Mouse (Mus musculus) C2C12 (cell line): ENCODE measurements around the gene Pde7b. TPM values are rescaled to one million over a fixed set of nuclear protein-coding genes. Genes with fewer than 3 reads are reported as not detected.

Source experiments
- H3K27me3 ChIP-seq: one replicate; pipeline ENCODE4 v1.6.1; 2011; ENCODE audit not compliant: control insufficient read depth, insufficient read depth, insufficient read length
- H3K36me3 ChIP-seq: one replicate; pipeline ENCODE4 v1.6.1; 2011; ENCODE audit not compliant: control insufficient read depth, insufficient read depth
- H3K4me3 ChIP-seq: one replicate; pipeline ENCODE4 v1.5.1; 2011; ENCODE audit warnings: mild to moderate bottlenecking, control low read depth; ENCODE audit not compliant: poor library complexity, insufficient read depth, severe bottlenecking
- H3K79me2 ChIP-seq: one replicate; pipeline ENCODE4 v1.6.1; 2011; ENCODE audit not compliant: control insufficient read depth, insufficient read depth
- H3K79me3 ChIP-seq: one replicate; pipeline ENCODE4 v1.6.1; 2011; ENCODE audit warnings: low read depth, control low read depth
- H3ac ChIP-seq: one replicate; pipeline ENCODE3; 2011; ENCODE audit warnings: low read depth; ENCODE audit not compliant: control insufficient read depth, insufficient read length
- CEBPB ChIP-seq: IDR thresholded peaks from one replicate; pipeline ENCODE4 v1.6.1; 2011; ENCODE audit warnings: low read depth, mild to moderate bottlenecking, control low read depth, moderate library complexity
- CTCF ChIP-seq: IDR thresholded peaks from one replicate; pipeline ENCODE4 v1.5.1; 2011; ENCODE audit not compliant: control insufficient read depth, insufficient read depth, insufficient read length
- FOSL1 ChIP-seq: IDR thresholded peaks from one replicate; pipeline ENCODE4 v1.8.0; 2011; ENCODE audit warnings: mild to moderate bottlenecking, low read length; ENCODE audit not compliant: poor library complexity, insufficient read depth, severe bottlenecking
- MAX ChIP-seq: IDR thresholded peaks from one replicate; pipeline ENCODE4 v1.6.1; 2011; ENCODE audit warnings: mild to moderate bottlenecking, control low read depth
- MYOD1 ChIP-seq: IDR thresholded peaks from one replicate; pipeline ENCODE4 v1.6.1; 2011; ENCODE audit warnings: low read depth; ENCODE audit not compliant: control insufficient read depth, insufficient read length
- MYOG ChIP-seq: IDR thresholded peaks from one replicate; pipeline ENCODE4 v1.6.1; 2011; ENCODE audit not compliant: control insufficient read depth, insufficient read length; ENCODE audit errors: extremely low read depth
- USF1 ChIP-seq: IDR thresholded peaks from one replicate; pipeline ENCODE4 v1.6.1; 2011; ENCODE audit warnings: low read depth, mild to moderate bottlenecking, control low read depth, moderate library complexity
- polyA plus RNA-seq: library from polyadenylated mRNA; unstranded; fragments of >200 nt; fragmentation: generic; extraction: Trizol; gene quantifications from one replicate; pipeline ENCODE4 v1.2.1, GENCODE M21; 2012; ENCODE audit warnings: missing spikeins

Gene Pde7b
- polyA plus RNA-seq, 1 experiment, result 0.06 TPM

DNA sequence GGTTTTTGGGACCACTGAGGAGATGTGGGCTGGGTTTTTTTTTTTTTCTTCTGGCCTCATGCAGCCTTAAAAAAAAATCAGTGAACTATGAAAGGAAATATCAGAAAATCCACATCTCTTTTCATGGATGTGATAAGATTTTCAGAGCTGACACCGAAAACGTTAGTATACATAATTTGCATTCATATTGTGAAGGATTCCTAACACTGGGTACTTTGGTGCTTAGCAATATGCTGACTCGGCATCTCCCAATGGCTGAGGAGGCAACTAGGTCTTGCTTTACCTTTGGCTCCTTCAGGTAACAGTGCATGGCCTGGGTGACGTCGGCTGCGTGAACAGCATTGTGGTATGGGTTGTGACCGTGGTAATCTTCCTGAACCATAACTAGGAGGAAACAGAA is 289.0 kb downstream of the Pde7b start:
- Histone ChIP-seq H3ac (no peak overlapping the region), H3K36me3 (no peaks in the 10 kb centered on the region), H3K27me3 (no peaks in the 10 kb centered on the region), H3K4me3 (no peak overlapping the region), H3K79me2 (no peaks in the 10 kb centered on the region), H3K79me3 (no peaks in the 10 kb centered on the region)
- TF ChIP-seq MYOG (no peak), CEBPB (no peak), FOSL1 (no peak), USF1 (no peak), MYOD1 (no peak), CTCF (no peak), MAX (no peak)

DNA sequence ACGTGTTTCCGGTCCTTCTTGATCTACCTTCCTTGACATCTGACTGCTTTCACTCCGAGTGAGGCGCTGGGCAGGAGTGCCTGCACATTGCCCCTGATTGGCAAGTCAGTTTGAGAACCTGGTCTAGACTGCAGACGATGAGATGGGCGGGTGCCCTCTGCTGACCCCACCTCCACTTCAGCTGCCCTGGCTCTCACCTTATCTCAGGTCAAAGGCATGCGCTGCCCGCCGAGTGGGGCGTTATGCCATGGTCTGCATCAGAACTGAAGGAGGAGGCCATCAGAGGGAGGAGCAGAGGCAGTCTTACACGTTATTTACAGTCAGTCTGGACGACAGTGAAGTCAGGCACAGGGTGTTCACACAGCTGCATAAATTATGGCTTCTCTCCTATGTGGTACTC is 293.5 kb downstream of the Pde7b start:
- H3K79me2 ChIP-seq, result no peaks in the 10 kb centered on the region
- no peak overlapping the region for H3ac ChIP-seq
- H3K36me3 ChIP-seq, result no peaks in the 10 kb centered on the region
- no peaks in the 10 kb centered on the region for H3K79me3 ChIP-seq
- no peaks in the 10 kb centered on the region for H3K27me3 ChIP-seq
- TF ChIP-seq CTCF (no peak), MYOG (no peak), FOSL1 (no peak), USF1 (no peak), MAX (no peak)
- no peak overlapping the region for H3K4me3 ChIP-seq

DNA sequence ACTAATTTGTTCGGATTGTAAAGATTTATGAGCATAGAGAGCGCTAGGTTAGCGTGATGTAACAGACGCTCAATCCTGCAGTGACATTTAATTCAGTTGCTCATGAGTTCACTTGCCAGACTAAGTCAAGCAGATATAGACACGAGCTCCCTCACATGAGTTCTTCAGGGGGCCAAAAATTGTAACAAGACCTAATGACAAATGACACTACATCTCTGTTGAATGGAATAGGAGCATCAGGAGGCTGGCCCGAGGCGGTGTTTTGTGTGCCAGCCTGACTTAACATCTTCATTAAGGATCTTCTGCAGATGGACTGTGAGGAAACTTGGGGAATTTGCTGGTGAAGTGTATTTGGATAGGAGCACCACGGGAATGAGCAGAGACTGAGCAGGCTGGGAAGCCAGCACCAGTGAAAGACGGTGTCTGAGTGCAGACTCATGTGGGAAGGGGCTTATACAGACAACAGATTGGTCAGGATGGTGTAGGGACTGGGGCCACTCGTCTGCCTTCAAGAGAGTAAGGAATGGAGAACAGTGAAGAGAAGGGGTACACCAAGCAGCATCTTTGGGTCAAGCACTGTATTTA is 303.5 kb downstream of the Pde7b start:
- Histone ChIP-seq H3K79me3 (no peaks in the 10 kb centered on the region), H3K36me3 (no peaks in the 10 kb centered on the region), H3K79me2 (no peaks in the 10 kb centered on the region), H3K27me3 (no peaks in the 10 kb centered on the region), H3K4me3 (no peak overlapping the region), H3ac (no peak overlapping the region)
- TF ChIP-seq MYOG (no peak), FOSL1 (no peak), MYOD1 (no peak), MAX (no peak), CTCF (no peak), CEBPB (no peak), USF1 (no peak)

DNA sequence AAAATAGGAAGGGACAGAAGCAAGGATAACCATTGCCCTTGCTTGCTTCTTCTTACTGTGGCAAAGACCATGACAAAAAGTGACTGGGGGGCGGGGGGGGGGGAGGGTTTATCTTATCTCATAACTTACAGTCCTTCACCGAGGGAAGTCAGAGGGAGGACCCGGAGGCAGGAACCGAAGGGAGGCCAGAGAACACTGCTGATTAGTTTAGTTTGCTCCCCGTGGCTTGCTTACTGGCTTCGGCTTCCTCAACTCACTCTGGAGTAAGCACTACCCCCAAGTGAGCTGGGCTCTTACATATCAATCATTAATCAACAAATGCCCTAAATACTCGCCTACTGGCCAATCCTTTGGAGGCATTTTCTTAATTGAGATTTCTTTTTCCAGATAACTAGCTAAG is 304.6 kb downstream of the Pde7b start:
- no peaks in the 10 kb centered on the region for H3K79me3 ChIP-seq
- no peak overlapping the region for H3K4me3 ChIP-seq
- TF ChIP-seq USF1 (no peak), FOSL1 (no peak), CTCF (no peak), MYOG (no peak), MYOD1 (no peak), CEBPB (no peak), MAX (no peak)
- no peaks in the 10 kb centered on the region for H3K36me3 ChIP-seq
- H3ac ChIP-seq, result no peak overlapping the region
- no peaks in the 10 kb centered on the region for H3K27me3 ChIP-seq
- H3K79me2 ChIP-seq, result no peaks in the 10 kb centered on the region

DNA sequence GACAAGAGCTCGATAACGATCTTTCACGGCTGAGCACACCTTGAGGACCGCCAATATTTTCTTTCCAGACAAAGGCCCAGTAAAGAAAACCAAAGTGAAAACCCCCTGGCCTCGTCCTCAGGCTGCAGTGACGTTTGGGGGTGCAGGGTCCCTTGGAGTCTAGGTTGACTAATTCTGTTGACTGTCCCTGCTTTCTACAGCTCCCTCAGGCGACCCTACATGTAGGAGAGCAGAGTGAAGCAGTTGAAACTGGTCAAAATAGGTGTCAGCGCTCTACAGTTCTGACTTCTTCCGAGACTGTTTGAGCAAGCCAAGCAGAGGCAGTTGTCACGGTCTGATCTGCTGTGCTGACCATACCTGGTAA is 306.0 kb downstream of the Pde7b start:
- Histone ChIP-seq H3K36me3 (no peaks in the 10 kb centered on the region), H3K79me3 (no peaks in the 10 kb centered on the region), H3K4me3 (no peak overlapping the region), H3ac (no peak overlapping the region), H3K27me3 (no peaks in the 10 kb centered on the region), H3K79me2 (no peaks in the 10 kb centered on the region)
- TF ChIP-seq FOSL1 (no peak), CTCF (no peak), MAX (no peak), MYOG (no peak), USF1 (no peak), MYOD1 (no peak), CEBPB (no peak)

DNA sequence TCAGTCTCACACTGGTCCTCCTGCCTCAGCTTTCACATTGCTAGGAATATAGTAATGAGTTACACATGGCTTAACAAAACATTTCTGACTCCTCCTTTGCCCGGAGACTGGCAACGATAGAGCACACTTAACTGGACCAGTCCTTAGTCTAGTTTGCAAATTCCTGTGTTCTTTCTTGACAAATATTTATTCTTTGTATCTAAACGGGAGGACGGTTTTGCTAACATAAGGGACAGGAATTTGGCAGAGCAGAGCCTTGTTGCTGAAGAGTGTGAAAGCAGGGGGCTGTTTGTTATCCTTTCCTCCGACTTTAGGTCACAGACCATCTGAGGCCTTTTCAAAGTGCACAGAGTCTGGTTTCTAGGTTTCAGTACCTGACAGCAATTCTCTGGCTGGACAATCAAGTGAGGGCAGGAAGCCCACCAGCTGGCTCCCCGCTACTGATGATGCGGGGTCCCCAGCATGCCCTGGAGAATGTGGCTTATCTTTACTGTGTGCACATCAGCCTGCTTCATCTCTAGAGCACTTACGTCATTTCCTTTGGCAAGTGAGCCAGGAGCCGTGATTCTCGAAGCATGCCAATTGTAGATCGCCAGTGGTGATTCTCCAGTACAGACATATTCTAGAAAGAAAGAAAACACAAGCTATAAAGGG is 306.5 kb downstream of the Pde7b start:
- Histone ChIP-seq H3K79me3 (no peaks in the 10 kb centered on the region), H3K79me2 (no peaks in the 10 kb centered on the region), H3K27me3 (no peaks in the 10 kb centered on the region), H3K36me3 (no peaks in the 10 kb centered on the region), H3ac (no peak overlapping the region), H3K4me3 (no peak overlapping the region)
- TF ChIP-seq MAX (no peak), FOSL1 (no peak), CTCF (no peak), MYOG (no peak)
